Mouse (Mus musculus): ENCODE results near the gene Eid2. TPM values are rescaled to one million over a fixed set of nuclear protein-coding genes. Genes with fewer than 3 reads are reported as not detected.

Gene Eid2
- polyA plus RNA-seq (2017; shearing (Covaris generic)) = 10 to 100 TPM in 1 of 2 experiments, 1 to 10 TPM in 1; 9.0 to 10.8 TPM

GRCm38 (mm10) chr7:28267129-28268041 is at the start of gene Eid2:
TSS of gene Eid2 (plus strand) at chr7:28267881.

GRCm38 (mm10) chr7:28277615-28278278 is 10.1 kb downstream of the Eid2 start, which contains the start of gene Eid2b:
TSS of gene Eid2b (plus strand) at chr7:28277739.

DNA sequence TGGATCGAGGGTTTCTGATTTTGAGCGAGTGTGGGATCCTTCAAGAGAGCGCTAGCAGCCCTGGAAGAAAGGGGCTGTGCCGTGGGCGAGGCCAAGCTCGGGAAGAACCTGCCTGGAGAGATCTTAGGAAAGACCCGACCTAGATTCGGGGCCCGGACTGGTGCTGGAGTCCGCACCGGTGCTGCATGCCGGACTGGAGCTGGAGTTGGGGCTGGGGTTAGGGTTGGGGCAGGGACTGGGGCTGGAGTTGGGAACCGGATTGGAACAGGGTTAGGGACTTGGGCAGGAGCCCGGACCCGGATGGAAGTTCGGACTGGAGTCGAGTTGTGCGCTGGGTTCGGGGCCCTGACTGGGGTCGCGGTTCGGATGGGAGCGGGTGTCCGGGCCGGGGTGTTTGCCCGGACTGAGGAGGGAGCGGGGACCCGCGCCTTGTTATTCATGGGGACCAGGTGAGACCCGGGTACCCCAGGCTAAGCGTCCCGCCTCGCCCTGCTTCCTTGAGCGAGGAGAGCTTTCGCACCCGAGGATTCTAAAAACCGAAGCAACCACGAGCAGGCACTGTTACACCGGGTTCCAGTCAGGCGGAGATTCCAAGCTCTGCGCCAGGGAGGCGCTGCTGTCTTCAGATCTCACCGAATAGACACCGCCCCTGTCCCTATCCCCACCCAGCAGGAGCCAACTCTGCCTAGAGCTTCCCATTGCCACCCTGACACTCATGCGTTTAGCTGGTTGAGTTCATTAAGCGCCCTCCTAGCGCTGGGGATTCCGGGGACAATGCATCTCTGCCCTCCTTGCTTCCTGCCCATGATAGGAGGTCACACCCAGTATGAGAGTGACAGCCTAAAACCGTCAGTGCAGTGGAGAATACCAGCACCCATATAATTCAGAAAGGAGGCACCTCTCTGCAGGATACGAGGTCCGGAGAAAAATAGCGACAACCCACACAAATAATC is 23.2 kb downstream of the Eid2 start, which contains the start of gene Selenov:
TSS of gene Selenov (minus strand) at position 549 of the 953 bp plus-strand sequence.

DNA sequence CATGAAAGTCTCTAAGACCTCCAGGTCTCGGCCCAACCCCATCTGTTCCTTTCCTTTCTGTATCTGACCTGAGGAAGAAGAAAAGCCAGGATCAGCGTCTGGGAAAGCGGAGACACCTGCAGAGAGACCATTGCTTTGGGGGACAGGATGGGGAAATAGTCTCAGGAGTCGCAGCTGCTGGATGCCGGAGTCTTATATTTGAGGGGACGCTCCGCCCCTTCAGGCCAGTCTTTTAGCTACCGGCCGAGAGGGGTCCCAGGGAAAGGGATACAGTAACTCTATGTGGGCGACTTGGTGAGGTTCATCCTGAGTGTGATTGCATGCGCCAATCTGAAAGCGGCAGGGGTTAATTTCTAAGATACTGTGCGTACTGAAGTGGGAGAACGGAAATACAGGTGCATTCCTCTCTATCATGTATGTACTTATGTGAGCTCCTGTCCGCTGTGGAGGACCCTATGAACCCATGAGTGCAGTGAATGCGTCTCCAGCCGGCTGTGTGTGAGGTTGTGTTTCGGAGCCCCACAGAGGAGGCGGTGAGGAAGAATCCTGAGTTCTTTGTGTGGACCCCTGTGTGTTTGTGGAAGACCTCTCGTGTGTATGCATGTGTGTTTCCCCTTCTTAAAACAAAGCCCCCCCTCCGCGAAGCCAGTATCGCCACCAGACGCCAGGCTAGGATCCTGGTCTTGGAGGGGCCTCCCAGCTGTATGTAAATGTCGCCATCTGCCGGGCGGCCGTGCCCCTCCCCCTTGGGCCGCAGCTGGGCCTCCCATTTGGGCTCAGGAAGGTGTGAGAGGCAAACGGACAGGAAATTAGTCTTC is 34.1 kb downstream of the Eid2 start, which contains the start of gene Dll3:
TSS of gene Dll3 (minus strand) at position 623 of the 818 bp plus-strand sequence.

DNA sequence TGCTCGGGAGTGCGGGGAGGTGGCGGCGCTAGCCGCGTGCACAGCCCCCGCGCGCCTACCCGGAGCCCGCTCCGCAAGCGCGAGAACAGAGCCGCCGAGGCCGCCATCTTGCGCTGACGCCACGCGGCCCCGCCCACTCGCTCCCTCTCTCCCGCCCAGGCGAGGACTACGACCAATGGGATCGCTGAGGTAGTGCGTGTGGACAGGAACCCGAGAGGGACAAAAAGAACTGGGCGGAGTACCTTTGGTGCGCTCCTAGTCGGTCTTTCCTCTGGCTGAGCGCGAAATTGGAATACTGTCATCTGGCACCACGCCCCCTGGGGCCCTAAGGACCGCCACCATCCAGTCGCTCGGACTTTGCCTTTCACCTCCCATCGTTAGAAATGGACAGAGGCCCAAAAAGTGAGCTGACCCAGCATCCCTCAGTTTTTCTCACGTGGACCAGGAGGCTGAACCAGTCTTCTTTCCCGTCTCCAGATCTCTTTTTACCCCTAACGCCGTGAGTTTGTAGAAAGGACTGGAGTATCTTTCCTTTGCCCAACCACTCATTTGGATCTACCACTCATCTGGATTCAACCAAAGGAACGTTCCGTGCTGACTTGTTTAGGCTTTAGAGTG is 44.4 kb downstream of the Eid2 start, which contains the start of gene Timm50:
TSS of gene Timm50 (minus strand) at position 147 of the 618 bp plus-strand sequence.

Other genes starting within 250 kb of the Eid2 start
- gene Psmc4, start 217.8 kb upstream of the Eid2 start, polyA plus RNA-seq (2017; shearing (Covaris generic)) = 100 to 1,000 TPM; 194 to 235 TPM
- gene Fcgbp, start 196.6 kb upstream of the Eid2 start, polyA plus RNA-seq (2017; shearing (Covaris generic)) = under 1 TPM in 1 of 2 experiments, not detected in 1; 0.45 TPM
- gene 9530053A07Rik, start 138.4 kb upstream of the Eid2 start, polyA plus RNA-seq (2017; shearing (Covaris generic)) = under 1 TPM in 1 of 2 experiments, not detected in 1; 0.15 TPM
- gene Fbl, start 98.2 kb upstream of the Eid2 start, polyA plus RNA-seq (2017; shearing (Covaris generic)) = 100 to 1,000 TPM; 119 to 130 TPM
- 10 to 100 TPM in 1 of 2 experiments, 1 to 10 TPM in 1; 8.7 to 14.0 TPM for gene Dyrk1b, start 88.4 kb upstream of the Eid2 start, polyA plus RNA-seq (2017; shearing (Covaris generic))
- 1 to 10 TPM; 4.8 to 6.4 TPM for gene Eid2b, start 9.9 kb downstream of the Eid2 start, polyA plus RNA-seq (2017; shearing (Covaris generic))
- gene Selenov, start 23.3 kb downstream of the Eid2 start, polyA plus RNA-seq (2017; shearing (Covaris generic)) = not detected
- gene Dll3, start 34.4 kb downstream of the Eid2 start, polyA plus RNA-seq (2017; shearing (Covaris generic)) = not detected
- 10 to 100 TPM; 72.3 to 82.6 TPM for gene Timm50, start 44.2 kb downstream of the Eid2 start, polyA plus RNA-seq (2017; shearing (Covaris generic))
- gene Supt5, start 70.9 kb downstream of the Eid2 start, polyA plus RNA-seq (2017; shearing (Covaris generic)) = 100 to 1,000 TPM; 111 to 138 TPM
- 1,000 to 10,000 TPM in 1 of 2 experiments, 100 to 1,000 TPM in 1; 690 to 1,103 TPM for gene Rps16, start 82.8 kb downstream of the Eid2 start, polyA plus RNA-seq (2017; shearing (Covaris generic))
- 10 to 100 TPM; 68.1 to 75.7 TPM for gene Plekhg2, start 104.7 kb downstream of the Eid2 start, polyA plus RNA-seq (2017; shearing (Covaris generic))
- gene Zfp36, start 112.4 kb downstream of the Eid2 start, polyA plus RNA-seq (2017; shearing (Covaris generic)) = 100 to 1,000 TPM; 146 to 202 TPM
- 10 to 100 TPM; 23.7 to 29.5 TPM for gene Med29, start 124.8 kb downstream of the Eid2 start, polyA plus RNA-seq (2017; shearing (Covaris generic))
- gene Paf1, start 125.1 kb downstream of the Eid2 start, polyA plus RNA-seq (2017; shearing (Covaris generic)) = 100 to 1,000 TPM in 1 of 2 experiments, 10 to 100 TPM in 1; 88.9 to 102 TPM
- gene Gmfg, start 169.6 kb downstream of the Eid2 start, polyA plus RNA-seq (2017; shearing (Covaris generic)) = 100 to 1,000 TPM; 631 to 791 TPM
- under 1 TPM; 0.79 to 0.81 TPM for gene Lrfn1, start 184.1 kb downstream of the Eid2 start, polyA plus RNA-seq (2017; shearing (Covaris generic))
- gene Ifnl2, start 242.6 kb downstream of the Eid2 start, polyA plus RNA-seq (2017; shearing (Covaris generic)) = not detected

Measured in activated CD4-positive, CD25-positive, alpha-beta regulatory T cell (primary cell).